Mouse (Mus musculus) mouse embryonic stem cell (cell line): ENCODE data around the gene Adamts18.

Experiments
- in situ Hi-C, 2 experiments: fragments of 300-500 bp; cut with MboI; formaldehyde crosslinking; loops; 1 replicate in 1 of 2; 3 replicates in 1 of 2; pipeline ENCODE4 v1.14.3; 2019 to 2020; ENCODE audit warnings: low sequenced_read_pairs in 2 of 2, low pct_unique_long_range_greater_than_20kb in 1 of 2, mixed read lengths in 1 of 2; ENCODE audit not compliant: unreplicated experiment in 1 of 2

Adamts18 gene

GRCm38 (mm10) chr8:113675281-113675680 is 173.3 kb downstream of the Adamts18 start:
- in situ Hi-C loops, result no loop called here

- in situ Hi-C loops, result loop anchor here (5.0 to 25.0 kb wide), 3 partner anchors 308 to 738 kb away; partner anchors contain the start of gene Clec3a (in 1 of the 2)
Measured at GRCm38 (mm10) chr8:113674611-113675010, 173.9 kb downstream of the Adamts18 start.

- in situ Hi-C loops, result loop anchor here (5.0 to 25.0 kb wide), 3 partner anchors 309 to 739 kb away; partner anchors contain the start of gene Clec3a (in 1 of the 2)
Measured at GRCm38 (mm10) chr8:113673300-113673699, 175.2 kb downstream of the Adamts18 start.

DNA sequence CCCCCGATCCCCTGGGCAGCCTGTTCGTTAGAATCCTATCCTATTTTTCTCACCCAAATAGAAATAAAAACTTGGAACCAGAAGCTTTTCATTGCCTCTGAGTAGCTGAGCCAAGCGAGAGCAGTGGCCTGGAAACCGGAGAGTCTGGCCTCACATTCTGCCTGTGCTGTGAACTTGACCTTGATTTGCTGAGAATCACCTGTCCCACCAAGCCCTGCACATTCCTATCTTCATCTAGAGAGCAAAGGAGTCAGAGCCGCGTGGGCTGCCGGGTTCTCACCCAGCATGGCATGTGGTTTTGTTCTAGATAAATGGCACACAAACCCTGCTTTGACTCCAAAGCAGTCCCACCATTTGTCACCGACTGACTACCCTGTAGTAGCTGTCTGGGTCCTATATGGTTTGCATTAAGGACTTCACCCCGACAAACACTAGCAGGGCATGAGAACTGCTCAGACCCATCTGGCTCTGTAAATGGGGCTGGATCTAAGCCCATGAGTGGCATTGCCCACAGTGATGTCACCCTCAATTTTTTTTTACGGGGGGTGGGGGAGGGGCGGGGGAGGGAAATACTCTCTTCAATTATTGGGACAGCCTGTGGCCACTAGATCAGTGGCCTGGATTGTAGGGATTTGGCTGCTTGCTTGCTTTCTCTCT is 175.8 kb downstream of the Adamts18 start:
- in situ Hi-C loops, result loop anchor here (5.0 to 25.0 kb wide), 3 partner anchors 310 to 740 kb away; partner anchors contain the start of gene Clec3a (in 1 of the 2)

- in situ Hi-C loops, result loop anchor here (5.0 to 25.0 kb wide), 3 partner anchors 312 to 742 kb away; partner anchors contain the start of gene Clec3a (in 1 of the 2)
Measured at GRCm38 (mm10) chr8:113669924-113670323, 178.6 kb downstream of the Adamts18 start.

DNA sequence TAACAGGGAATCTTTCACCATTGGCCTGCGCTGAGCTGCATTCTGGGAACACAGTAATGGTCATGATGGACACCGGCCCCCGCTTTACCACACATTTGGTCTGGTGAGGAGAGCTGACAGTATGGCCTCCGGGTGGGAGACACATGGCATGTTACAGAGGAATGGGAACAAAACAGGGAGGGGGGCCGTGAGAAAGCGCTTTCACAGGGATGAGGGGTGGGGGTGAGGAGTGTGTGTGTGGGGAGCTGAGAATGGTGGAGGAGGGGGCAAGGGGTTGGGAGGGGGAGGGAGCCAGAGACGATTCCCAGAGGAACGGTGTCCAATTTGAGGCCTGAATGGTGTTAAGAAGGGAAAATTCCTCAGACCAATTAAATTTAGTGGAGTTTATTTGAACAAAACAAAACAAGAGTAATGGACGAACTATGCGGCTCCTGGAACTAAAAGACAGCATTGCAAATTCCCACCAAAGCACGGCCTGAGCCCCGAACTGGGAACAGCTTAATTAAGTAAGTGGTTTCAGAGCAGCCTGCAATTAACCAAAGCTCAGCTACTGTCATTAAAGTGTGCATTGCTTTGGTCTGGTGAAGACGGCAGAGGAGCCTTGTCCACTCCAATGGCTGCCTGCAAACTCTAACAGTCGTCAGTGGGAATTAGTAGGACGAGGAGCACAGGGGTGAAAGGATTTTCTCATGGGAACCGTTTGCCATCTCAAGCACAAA is 181.7 kb downstream of the Adamts18 start:
- in situ Hi-C loops, result loop anchor here (25.0 kb wide), 2 partner anchors 320 to 745 kb away; partner anchors contain the start of gene Clec3a (in 1 of the 2)

- in situ Hi-C loops, result loop anchor here (25.0 kb wide), 2 partner anchors 321 to 746 kb away; partner anchors contain the start of gene Clec3a (in 1 of the 2)
Measured at GRCm38 (mm10) chr8:113665951-113666350, 182.6 kb downstream of the Adamts18 start.

DNA sequence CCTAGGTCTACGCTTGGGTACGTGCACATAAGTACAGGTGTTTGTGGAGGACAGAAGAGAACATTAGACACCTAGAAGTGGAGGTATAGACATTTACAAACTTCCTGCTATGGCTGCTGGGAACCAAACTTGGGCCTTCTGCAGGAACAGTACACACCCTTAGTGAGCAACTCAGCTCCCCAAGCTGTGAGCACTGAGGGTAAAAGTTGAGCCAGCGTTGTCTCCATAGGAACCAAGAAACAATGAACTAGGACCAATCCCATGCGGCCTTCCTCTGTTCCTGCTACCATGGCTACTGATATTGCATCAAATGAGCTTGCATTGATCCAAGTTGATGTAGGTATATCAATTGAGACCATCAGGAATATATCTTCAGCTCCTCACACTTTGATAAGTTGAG is 183.5 kb downstream of the Adamts18 start:
- in situ Hi-C loops, result loop anchor here (25.0 kb wide), 2 partner anchors 322 to 747 kb away; partner anchors contain the start of gene Clec3a (in 1 of the 2)

- in situ Hi-C loops, result loop anchor here (25.0 kb wide), 2 partner anchors 323 to 748 kb away; partner anchors contain the start of gene Clec3a (in 1 of the 2)
Measured at GRCm38 (mm10) chr8:113664544-113664943, 184.0 kb downstream of the Adamts18 start.

- in situ Hi-C loops, result loop anchor here (25.0 kb wide), 2 partner anchors 327 to 752 kb away; partner anchors contain the start of gene Clec3a (in 1 of the 2)
Measured at GRCm38 (mm10) chr8:113660128-113660527, 188.4 kb downstream of the Adamts18 start.

GRCm38 (mm10) chr8:113656681-113657298 is 191.7 kb downstream of the Adamts18 start:
- in situ Hi-C loops, result loop anchor here (25.0 kb wide), 2 partner anchors 331 to 756 kb away; partner anchors contain the start of gene Clec3a (in 1 of the 2)

DNA sequence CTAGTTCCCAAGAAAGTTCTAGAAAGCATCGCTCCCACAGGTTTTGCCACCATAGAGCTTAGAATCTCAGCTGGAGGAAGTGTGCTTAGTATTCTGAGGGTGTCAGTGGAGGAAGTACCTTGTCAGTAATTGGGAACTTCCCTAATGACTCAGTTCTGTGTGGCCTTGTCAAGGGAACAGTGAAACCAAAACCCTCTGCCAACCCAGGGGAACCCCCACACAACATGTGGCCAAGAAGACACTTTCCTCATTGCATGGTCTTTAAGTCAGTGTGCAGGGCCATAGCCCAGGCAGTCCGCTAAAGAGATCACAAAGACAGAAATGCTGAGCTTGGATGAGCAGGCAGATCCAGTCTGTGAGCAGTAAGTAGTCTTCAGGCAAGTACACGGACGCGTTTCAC is 192.4 kb downstream of the Adamts18 start:
- in situ Hi-C loops, result loop anchor here (25.0 kb wide), 2 partner anchors 331 to 756 kb away; partner anchors contain the start of gene Clec3a (in 1 of the 2)

- in situ Hi-C loops, result loop anchor here (25.0 kb wide), 2 partner anchors 334 to 759 kb away; partner anchors contain the start of gene Clec3a (in 1 of the 2)
Measured at GRCm38 (mm10) chr8:113653151-113653550, 195.4 kb downstream of the Adamts18 start.

- in situ Hi-C loops, result loop anchor here (25.0 kb wide), 2 partner anchors 335 to 760 kb away; partner anchors contain the start of gene Clec3a (in 1 of the 2)
Measured at GRCm38 (mm10) chr8:113652450-113652849, 196.1 kb downstream of the Adamts18 start.
